Mouse (Mus musculus): ENCODE data around the gene Slc25a27. TPM values are rescaled to one million over a fixed set of nuclear protein-coding genes. Genes with fewer than 3 reads are reported as not detected.

The Slc25a27 gene
- polyA plus RNA-seq, 1 experiment from 2014 or later, result 140 TPM

- no peak for ATAC-seq (replicated peaks)
- 7% methylated on average over 1 of the region's 1 CpGs for WGBS
- no peaks in the 10 kb centered on the region for H3K27me3 ChIP-seq (replicated peaks)
These were observed 10.3 kb upstream of the Slc25a27 start for GRCm38 (mm10) chr17:43677317-43677716.

DNA sequence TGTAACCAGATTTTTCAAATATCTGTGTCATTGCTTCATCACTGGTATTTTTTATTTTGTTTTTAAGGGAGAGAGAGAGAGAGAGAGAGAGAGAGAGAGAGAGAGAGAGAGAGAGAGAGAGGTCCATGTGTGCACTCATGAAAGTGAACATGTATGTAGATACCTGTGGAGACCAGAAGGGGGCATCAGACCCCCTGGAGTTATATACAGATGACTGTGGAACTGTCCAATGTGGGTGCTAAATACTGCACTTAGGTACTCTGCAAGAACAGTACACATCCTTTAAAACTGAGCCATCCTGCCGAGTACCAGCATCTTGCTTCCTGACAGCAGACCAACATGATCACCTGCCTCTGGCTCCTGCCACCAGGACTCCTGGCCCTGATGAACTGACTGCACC lies 9.2 kb upstream of the Slc25a27 start:
- no peaks in the 10 kb centered on the region for H3K4me1 ChIP-seq
- no peak for ATAC-seq (replicated peaks)
- H3K4me3 ChIP-seq, result no peak overlapping the region
- no peak overlapping the region for H3K9ac ChIP-seq
- H3K36me3 ChIP-seq (replicated peaks), result no peaks in the 10 kb centered on the region
- no peaks in the 10 kb centered on the region for H3K9me3 ChIP-seq
- no peak overlapping the region for H3K27ac ChIP-seq
- WGBS, result 91% methylated on average over 1 of the region's 1 CpGs
- no peak overlapping the region for H3K4me2 ChIP-seq
- H3K27me3 ChIP-seq (replicated peaks), result no peaks in the 10 kb centered on the region

More at GRCm38 (mm10) chr17:43677317-43677716, 10.3 kb upstream of the Slc25a27 start:
- H3K36me3 ChIP-seq (replicated peaks), result no peaks in the 10 kb centered on the region
- H3K4me2 ChIP-seq, result no peak overlapping the region
- no peaks in the 10 kb centered on the region for H3K4me1 ChIP-seq
- H3K9me3 ChIP-seq, result no peaks in the 10 kb centered on the region
- no peak overlapping the region for H3K27ac ChIP-seq
- H3K9ac ChIP-seq, result no peak overlapping the region
- H3K4me3 ChIP-seq, result no peak overlapping the region

DNA sequence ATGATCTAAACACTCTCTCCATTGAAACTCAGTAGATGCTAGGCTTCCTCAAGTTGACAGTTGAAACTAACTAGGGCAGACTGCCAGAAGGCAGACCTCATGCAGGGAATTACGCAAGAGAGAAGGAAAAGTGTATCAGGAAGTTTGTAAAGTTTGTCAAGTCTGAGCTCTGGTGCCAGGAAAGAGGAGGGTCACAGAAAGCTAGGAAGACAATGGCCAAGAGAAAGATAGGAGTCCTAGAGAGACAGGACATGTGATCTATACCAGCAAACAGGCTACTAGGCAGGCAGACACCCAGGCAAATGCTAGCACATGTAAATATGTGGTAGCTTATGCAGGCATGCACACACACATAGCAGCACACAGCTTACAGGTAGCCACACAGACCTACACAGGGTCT lies 8.2 kb upstream of the Slc25a27 start:
- H3K27me3 ChIP-seq (replicated peaks), result no peaks in the 10 kb centered on the region
- no peak overlapping the region for H3K27ac ChIP-seq
- H3K9ac ChIP-seq, result no peak overlapping the region
- H3K9me3 ChIP-seq, result no peaks in the 10 kb centered on the region
- H3K36me3 ChIP-seq (replicated peaks), result no peaks in the 10 kb centered on the region
- no peaks in the 10 kb centered on the region for H3K4me1 ChIP-seq
- no peak for ATAC-seq (replicated peaks)
- no peak overlapping the region for H3K4me3 ChIP-seq
- no peak overlapping the region for H3K4me2 ChIP-seq
- WGBS, result 76% methylated on average over 1 of the region's 1 CpGs

DNA sequence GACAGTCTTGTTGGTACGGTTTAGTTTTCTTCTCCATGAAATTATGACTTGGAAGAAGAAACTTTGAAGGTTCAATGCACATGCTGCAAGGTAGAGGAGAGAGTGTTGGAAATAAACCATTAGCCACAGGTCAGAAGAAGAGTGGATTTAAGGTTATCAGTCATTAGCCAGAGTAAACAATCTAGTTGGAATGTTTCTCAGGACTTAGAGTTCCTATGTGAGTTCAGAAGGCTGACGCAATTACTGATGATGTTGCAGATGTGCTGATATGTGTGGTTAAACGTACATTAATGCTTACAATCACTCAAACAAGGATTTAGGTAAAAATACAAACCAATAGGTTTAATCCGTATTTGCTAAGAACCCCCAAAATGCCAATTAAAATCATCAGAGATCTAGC lies 4.9 kb upstream of the Slc25a27 start:
- Histone ChIP-seq H3K27me3 (replicated peaks) (no peaks in the 10 kb centered on the region), H3K27ac (no peak overlapping the region), H3K4me2 (no peak overlapping the region), H3K4me3 (no peak overlapping the region), H3K9me3 (no peaks in the 10 kb centered on the region), H3K36me3 (replicated peaks) (no peaks in the 10 kb centered on the region), H3K4me1 (peaks cover 6% of the 10 kb centered on the region), H3K9ac (no peak overlapping the region)
- ATAC-seq (replicated peaks), result no peak
- 95% methylated on average over 4 of the region's 4 CpGs for WGBS

GRCm38 (mm10) chr17:43669145-43669695 lies 2.2 kb upstream of the Slc25a27 start:
- whole genome bisulfite sequencing, result 66% methylated on average over 6 of the region's 6 CpGs
- Histone ChIP-seq H3K9ac (no peak overlapping the region), H3K27ac (no peak overlapping the region), H3K36me3 (replicated peaks) (no peaks in the 10 kb centered on the region), H3K9me3 (no peaks in the 10 kb centered on the region), H3K4me3 (no peak overlapping the region), H3K27me3 (replicated peaks) (no peaks in the 10 kb centered on the region), H3K4me2 (no peak overlapping the region), H3K4me1 (peaks cover 22% of the 10 kb centered on the region)
- ATAC-seq (replicated peaks), result no peak

GRCm38 (mm10) chr17:43667290-43667843 lies 353 bp upstream of the Slc25a27 start, which contains the start of gene Cyp39a1:
Cyp39a1 (plus strand) TSS chr17:43667425.
- Histone ChIP-seq H3K27me3 (replicated peaks) (no peaks in the 10 kb centered on the region), H3K4me3 (peak within 1 kb of the TSS; percentile 82), H3K27ac (peak within 1 kb of the TSS; percentile 80), H3K4me1 (peaks cover 22% of the 10 kb centered on the region), H3K36me3 (replicated peaks) (0 out of 2 replicates have a peak, but pooled peaks cover 6% of the 10 kb centered on the region), H3K9me3 (no peaks in the 10 kb centered on the region), H3K9ac (peak within 1 kb of the TSS; percentile 94), H3K4me2 (peak within 1 kb of the TSS; percentile 71)
- WGBS, result under 1% methylated on average over 17 of the region's 17 CpGs
- no peak; the same call in none of the 2 replicates for ATAC-seq (replicated peaks)

DNA sequence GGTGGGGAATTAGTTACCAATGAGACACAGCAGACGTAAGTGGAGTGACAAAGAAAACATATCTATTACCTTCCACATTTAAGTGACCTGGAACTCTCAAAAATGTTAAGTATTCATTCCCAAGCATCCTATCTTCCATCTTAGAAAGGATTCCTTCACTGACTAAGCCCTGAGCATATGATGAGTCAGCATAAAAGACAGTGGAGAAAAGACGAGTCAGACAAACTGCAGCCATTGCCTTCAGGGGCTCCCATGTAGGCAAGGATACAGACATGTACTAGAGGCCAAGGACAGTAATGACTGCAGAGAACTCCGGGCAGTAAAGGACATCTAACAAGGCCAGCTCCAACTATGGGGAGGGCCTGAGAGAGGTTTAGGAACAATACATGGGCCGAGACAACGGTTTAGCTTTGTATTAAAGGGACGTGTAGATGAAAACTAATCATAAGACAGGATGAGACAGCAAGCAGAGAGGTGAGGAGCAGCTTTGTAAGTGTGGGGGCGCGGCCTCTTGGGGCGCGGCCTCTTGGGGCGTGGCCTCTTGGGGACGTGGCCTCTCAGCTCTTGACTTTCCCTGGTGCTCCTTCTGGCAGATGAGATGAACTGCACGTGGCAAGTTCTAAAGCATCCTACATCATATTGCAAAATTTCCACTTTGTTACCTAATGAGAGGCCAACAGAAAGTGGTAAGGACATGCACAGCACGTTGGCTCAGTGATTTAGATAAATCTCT lies 15.5 kb downstream of the Slc25a27 start:
- no peak overlapping the region for H3K4me3 ChIP-seq
- no peak for ATAC-seq (replicated peaks)
- H3K4me1 ChIP-seq, result no peaks in the 10 kb centered on the region
- H3K9ac ChIP-seq, result no peak overlapping the region
- WGBS, result 76% methylated on average over 14 of the region's 14 CpGs
- no peak overlapping the region for H3K27ac ChIP-seq
- H3K27me3 ChIP-seq (replicated peaks), result no peaks in the 10 kb centered on the region
- no peaks in the 10 kb centered on the region for H3K9me3 ChIP-seq
- peaks cover 28% of the 10 kb centered on the region for H3K36me3 ChIP-seq (replicated peaks)
- no peak overlapping the region for H3K4me2 ChIP-seq

GRCm38 (mm10) chr17:43649641-43650436 lies 17.2 kb downstream of the Slc25a27 start:
- Histone ChIP-seq H3K36me3 (replicated peaks) (peaks cover 37% of the 10 kb centered on the region), H3K27me3 (replicated peaks) (no peaks in the 10 kb centered on the region), H3K4me2 (no peak overlapping the region), H3K4me1 (no peaks in the 10 kb centered on the region), H3K27ac (no peak overlapping the region), H3K9me3 (no peaks in the 10 kb centered on the region), H3K9ac (no peak overlapping the region), H3K4me3 (no peak overlapping the region)
- 74% methylated on average over 10 of the region's 10 CpGs for WGBS
- no peak for ATAC-seq (replicated peaks)

DNA sequence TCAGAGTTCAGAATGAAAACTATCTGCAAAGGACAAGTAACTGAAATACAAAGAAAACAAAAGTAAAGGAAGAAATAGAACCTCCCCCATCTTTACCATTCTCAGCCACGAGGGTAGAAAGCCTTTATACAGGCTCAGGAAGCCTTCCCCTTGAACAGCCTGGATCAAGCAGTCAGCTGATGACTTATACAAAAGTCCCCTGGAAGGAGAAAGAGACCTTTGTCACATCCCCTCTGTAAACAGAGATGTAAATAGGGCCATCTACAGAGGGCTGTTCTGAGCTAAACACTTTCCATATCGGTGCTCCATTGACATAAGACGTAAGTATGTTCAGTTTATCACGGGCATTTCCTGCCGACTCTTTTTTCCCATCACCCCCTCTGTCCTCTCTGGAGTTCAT lies 20.1 kb downstream of the Slc25a27 start:
- Histone ChIP-seq H3K9me3 (no peaks in the 10 kb centered on the region), H3K27me3 (replicated peaks) (no peaks in the 10 kb centered on the region), H3K4me3 (no peak overlapping the region), H3K27ac (no peak overlapping the region), H3K36me3 (replicated peaks) (peaks cover 40% of the 10 kb centered on the region), H3K4me1 (no peaks in the 10 kb centered on the region), H3K9ac (no peak overlapping the region), H3K4me2 (no peak overlapping the region)
- 43% methylated on average over 5 of the region's 5 CpGs for WGBS
- ATAC-seq (replicated peaks), result no peak; the same call in 1 of the 2 replicates

GRCm38 (mm10) chr17:43645136-43645535 lies 21.9 kb downstream of the Slc25a27 start:
- Histone ChIP-seq H3K9ac (no peak overlapping the region), H3K9me3 (no peaks in the 10 kb centered on the region), H3K27ac (no peak overlapping the region), H3K27me3 (replicated peaks) (no peaks in the 10 kb centered on the region), H3K36me3 (replicated peaks) (peaks cover 30% of the 10 kb centered on the region), H3K4me1 (no peaks in the 10 kb centered on the region), H3K4me3 (no peak overlapping the region), H3K4me2 (no peak overlapping the region)
- ATAC-seq (replicated peaks), result no peak
- 95% methylated on average over 3 of the region's 3 CpGs for WGBS

DNA sequence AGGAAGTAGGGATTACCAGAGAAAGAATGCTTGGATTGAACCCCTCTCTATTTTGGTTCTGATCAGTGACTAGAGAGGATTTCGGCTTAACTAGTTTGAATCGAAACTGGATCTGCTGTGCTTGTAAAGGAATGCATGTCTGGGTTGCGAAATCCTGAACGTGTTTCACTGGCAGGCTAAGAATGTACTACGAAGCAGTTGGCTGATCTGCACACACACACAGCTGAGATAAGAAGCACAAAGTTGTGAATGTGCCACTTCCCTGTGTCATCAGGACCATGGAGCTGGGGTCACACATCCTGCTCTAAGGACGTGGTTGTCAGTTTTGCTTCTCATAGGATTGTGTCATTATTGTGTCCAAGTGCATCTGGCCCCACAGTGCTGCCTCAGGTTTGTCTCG lies 22.6 kb downstream of the Slc25a27 start:
- ATAC-seq (replicated peaks), result no peak
- no peak overlapping the region for H3K27ac ChIP-seq
- 81% methylated on average over 7 of the region's 7 CpGs for WGBS
- peaks cover 30% of the 10 kb centered on the region for H3K36me3 ChIP-seq (replicated peaks)
- H3K4me3 ChIP-seq, result no peak overlapping the region
- no peaks in the 10 kb centered on the region for H3K9me3 ChIP-seq
- H3K9ac ChIP-seq, result no peak overlapping the region
- no peaks in the 10 kb centered on the region for H3K27me3 ChIP-seq (replicated peaks)
- H3K4me2 ChIP-seq, result no peak overlapping the region
- H3K4me1 ChIP-seq, result no peaks in the 10 kb centered on the region

DNA sequence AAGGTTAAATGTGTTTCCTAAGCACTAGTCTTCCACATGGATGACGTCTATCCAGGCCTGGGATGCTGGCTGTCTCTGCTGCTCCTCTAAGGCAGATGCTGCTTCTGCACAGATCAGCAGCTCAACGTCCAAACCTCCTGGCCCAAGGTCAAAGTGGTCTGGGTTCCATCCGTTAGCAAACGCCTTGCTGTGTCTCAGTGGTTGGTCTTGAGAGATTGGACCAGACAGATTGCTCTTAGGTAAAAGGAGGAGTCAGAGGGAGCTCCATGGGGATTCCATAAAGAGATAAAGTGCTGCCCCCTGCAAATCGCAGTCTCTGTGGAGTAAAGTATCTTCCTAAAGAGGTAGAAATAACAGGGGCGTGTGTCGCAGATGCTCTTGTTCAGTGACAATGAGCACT lies 23.8 kb downstream of the Slc25a27 start:
- no peak overlapping the region for H3K4me3 ChIP-seq
- H3K4me1 ChIP-seq, result no peaks in the 10 kb centered on the region
- no peaks in the 10 kb centered on the region for H3K27me3 ChIP-seq (replicated peaks)
- no peak overlapping the region for H3K27ac ChIP-seq
- H3K9ac ChIP-seq, result no peak overlapping the region
- 78% methylated on average over 7 of the region's 7 CpGs for WGBS
- H3K9me3 ChIP-seq, result no peaks in the 10 kb centered on the region
- no peak overlapping the region for H3K4me2 ChIP-seq
- no peak for ATAC-seq (replicated peaks)
- H3K36me3 ChIP-seq (replicated peaks), result peaks cover 30% of the 10 kb centered on the region
